Mouse (Mus musculus) spleen, adult 2 months (tissue): ENCODE data around the gene Apobec2.

Experiments
- CTCF ChIP-seq: fragments of 200-500 bp; IDR thresholded peaks from 2 replicates; pipeline ENCODE4 v1.5.1; 2011; ENCODE audit warnings: mild to moderate bottlenecking, inconsistent platforms; ENCODE audit not compliant: insufficient read depth, insufficient read length, insufficient replicate concordance; ENCODE audit errors: extremely low read depth
- POLR2A ChIP-seq: fragments of 200-500 bp; IDR thresholded peaks from 2 replicates; pipeline ENCODE4 v1.6.1; 2011; ENCODE audit warnings: low read depth, low read length, inconsistent platforms

GRCm38 (mm10) chr17:48433689-48434330 lies 1.1 kb upstream of the Apobec2 start:
- TF ChIP-seq POLR2A (no peak), CTCF (no peak)
